Mouse (Mus musculus) large intestine, adult 2 months (tissue): ENCODE data around the gene Tbc1d10a. TPM values are rescaled to one million over a fixed set of nuclear protein-coding genes. Genes with fewer than 3 reads are reported as not detected.

Experiments used
- DNase-seq: peaks from one replicate; pipeline ENCODE4 v3.0.0-alpha.2; 2012; ENCODE audit warnings: low read depth, low spot score
- WGBS: fragments of 180-500 bp; shearing (Covaris S2); methylation state at CpG from one replicate; pipeline ENCODE4 v1.1.7; 2018; 5-methylcytosine and 5-hydroxymethylcytosine counted together
- polyA plus RNA-seq: library from polyadenylated mRNA; depleted of rRNA; stranded (reverse); fragments of >200 nt; gene quantifications from 2 replicates; pipeline ENCODE4 v1.2.3, GENCODE M21; 2012; rRNA removed

Tbc1d10a gene
- polyA plus RNA-seq, 1 experiment, result 30.9 TPM

DNA sequence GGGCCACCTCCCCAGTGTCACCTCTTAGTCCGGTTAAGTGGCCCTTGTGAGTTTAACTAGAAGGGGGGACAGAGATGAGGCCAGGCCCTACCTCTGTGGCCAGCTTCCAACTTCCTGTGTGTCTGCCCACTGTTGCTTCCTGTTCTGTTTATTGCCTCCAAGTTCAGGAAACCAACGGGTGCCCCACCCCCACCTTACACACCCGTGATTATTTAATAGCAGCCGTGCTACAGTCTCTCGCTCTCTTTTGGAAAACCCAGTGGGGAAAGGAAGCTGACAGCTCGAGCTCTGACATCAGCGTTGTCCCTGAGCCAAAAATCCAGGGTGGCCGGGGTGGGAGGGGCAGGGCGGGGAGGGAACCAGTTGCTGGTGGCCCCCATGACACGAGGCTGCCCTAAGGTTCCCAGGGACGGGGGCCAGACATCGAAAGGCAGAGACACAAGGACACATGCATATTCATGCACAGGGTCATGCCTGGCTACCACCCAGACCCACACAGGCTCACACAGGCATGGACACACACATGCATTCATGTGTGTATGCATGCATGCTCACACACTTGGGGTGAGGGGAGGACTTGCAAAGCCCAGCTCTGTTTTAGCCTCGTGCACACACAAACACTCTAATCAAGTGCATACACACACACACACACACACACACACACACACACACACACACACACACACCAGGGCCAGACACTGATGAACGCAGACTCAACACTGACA is 74.0 kb downstream of the Tbc1d10a start:
- WGBS, result 4% methylated on average over 14 of the region's 14 CpGs
- peak; percentile 88 for DNase-seq

DNA sequence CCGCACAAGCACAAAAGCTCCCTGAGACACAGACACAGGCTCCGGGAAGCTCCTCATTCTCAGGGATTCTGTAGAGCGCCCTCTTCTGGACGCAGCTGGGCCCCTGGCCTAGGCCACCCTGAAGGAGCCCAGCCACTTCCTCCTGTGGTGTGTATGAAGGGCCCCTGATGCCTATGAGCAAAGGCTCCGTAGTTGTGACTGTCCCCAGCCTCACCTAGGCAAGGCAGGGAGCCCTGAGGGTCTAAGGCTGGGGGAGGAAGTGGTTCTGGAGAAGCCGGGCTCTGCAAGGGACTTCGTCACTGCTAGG is 74.6 kb downstream of the Tbc1d10a start:
- no peak for DNase-seq
- 21% methylated on average over 7 of the region's 7 CpGs for WGBS

GRCm38 (mm10) chr11:4261969-4262368 is 75.4 kb downstream of the Tbc1d10a start:
- no peak for DNase-seq
- WGBS, result 34% methylated on average over 5 of the region's 5 CpGs

GRCm38 (mm10) chr11:4262847-4263246 is 76.3 kb downstream of the Tbc1d10a start:
- 14% methylated on average over 6 of the region's 7 CpGs for WGBS
- DNase-seq, result no peak

- DNase-seq, result no peak
- 14% methylated on average over 1 of the region's 1 CpGs for whole genome bisulfite sequencing
Observed at GRCm38 (mm10) chr11:4263296-4263695, 76.7 kb downstream of the Tbc1d10a start.

GRCm38 (mm10) chr11:4264066-4264465 is 77.5 kb downstream of the Tbc1d10a start:
- WGBS, result 27% methylated on average over 7 of the region's 7 CpGs
- DNase-seq, result no peak

Other genes starting within 250 kb of the Tbc1d10a start
- 34.1 and 34.2 TPM in 2 replicates for gene Pes1, start 222.8 kb upstream of the Tbc1d10a start, polyA plus RNA-seq
- 0.23 TPM in 1 of 2 replicates, not detected in the other for gene 4930556J24Rik, start 210.0 kb upstream of the Tbc1d10a start, polyA plus RNA-seq
- 44.4 and 68.9 TPM in 2 replicates for gene Gal3st1, start 203.2 kb upstream of the Tbc1d10a start, polyA plus RNA-seq
- 0.05 TPM in 1 of 2 replicates, not detected in the other for gene Sec14l4, start 155.3 kb upstream of the Tbc1d10a start, polyA plus RNA-seq
- not detected in 2 replicates for gene Sec14l3, start 121.9 kb upstream of the Tbc1d10a start, polyA plus RNA-seq
- 18.0 and 26.5 TPM in 2 replicates for gene Mtfp1, start 91.3 kb upstream of the Tbc1d10a start, polyA plus RNA-seq
- gene Sec14l2, start 63.4 kb upstream of the Tbc1d10a start, polyA plus RNA-seq, result 15.1 and 54.4 TPM in 2 replicates
- 16.1 and 16.4 TPM in 2 replicates for gene Rnf215, start 51.6 kb upstream of the Tbc1d10a start, polyA plus RNA-seq
- 2.7 and 2.9 TPM in 2 replicates for gene Ccdc157, start 26.5 kb upstream of the Tbc1d10a start, polyA plus RNA-seq
- gene Sf3a1, start 26.4 kb upstream of the Tbc1d10a start, polyA plus RNA-seq, result 21.0 and 27.8 TPM in 2 replicates
- gene Castor1, start 31.4 kb downstream of the Tbc1d10a start, polyA plus RNA-seq, result 3.4 and 4.5 TPM in 2 replicates
- gene Osm, start 49.6 kb downstream of the Tbc1d10a start, polyA plus RNA-seq, result 0.44 and 0.60 TPM in 2 replicates
- gene Lif, start 70.8 kb downstream of the Tbc1d10a start, polyA plus RNA-seq, result 2.9 and 4.0 TPM in 2 replicates